8 mouse cellular contexts compared by ENCODE assay signal in the genomic region with DNA sequence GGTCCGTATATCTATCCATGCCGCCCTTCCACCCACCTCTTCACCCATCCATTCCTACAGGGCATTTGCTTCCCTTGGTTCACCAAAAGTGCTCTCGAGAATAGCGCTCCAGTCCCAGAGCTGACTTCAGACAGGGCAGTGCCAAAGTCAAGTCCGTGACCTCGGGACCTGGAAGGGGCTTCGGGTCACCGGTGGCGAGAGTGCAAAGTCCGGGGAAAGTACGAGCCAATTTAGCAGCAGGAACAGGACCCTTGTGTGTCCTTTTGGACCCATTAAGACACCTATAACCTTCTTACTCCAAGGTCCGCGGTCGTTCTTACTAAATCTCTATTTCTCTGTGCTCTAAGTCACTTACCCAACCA. TPM values are rescaled to one million over a fixed set of nuclear protein-coding genes. Genes with fewer than 3 reads are reported as not detected.
DNase-seq lines count a peak whose midpoint lies in the region; ATAC-seq and TF ChIP-seq lines count a peak whose summit lies in the region.

No protein-coding gene starts in this region.

- WGBS in forebrain, embryonic 15.5 days, result under 1% methylated on average over 14 of the region's 14 CpGs
- WGBS in small intestine, adult 2 months, result under 1% methylated on average over 14 of the region's 14 CpGs

- no peak for DNase-seq in testis, postnatal 10 days (ENCODE audit: low spot score)
- peak; percentile 83 to 86 for DNase-seq in kidney, postnatal 36 days
- DNase-seq in spleen, adult 18-20 months, result no peak
- no peak for DNase-seq in cerebellum, postnatal 36 days
- no peak for DNase-seq in cerebellum, postnatal 14 days

- H3K9ac ChIP-seq in forebrain, embryonic 15.5 days (replicated peaks), result peak overlapping the region; percentile 94

- H3K27ac ChIP-seq in testis, adult 2 months (ENCODE audit: control insufficient read depth, insufficient read depth, low read depth, low read length), result no peak overlapping the region
- H3K27ac ChIP-seq in forebrain, embryonic 15.5 days (replicated peaks), result peak overlapping the region; percentile 91
- peak overlapping the region; percentile 87 for H3K27ac ChIP-seq in small intestine, adult 2 months (ENCODE audit: insufficient read depth, low read depth, low read length)

- H3K36me3 ChIP-seq in testis, adult 2 months (ENCODE audit: control insufficient read depth, insufficient read depth, low read length), result no peaks in the 10 kb centered on the region; the same call in 1 of the 2 replicates
- H3K36me3 ChIP-seq in forebrain, embryonic 15.5 days, result peaks cover 3% of the 10 kb centered on the region; the same call in 1 of the 2 replicates
- peaks cover 17% of the 10 kb centered on the region for H3K36me3 ChIP-seq in small intestine, adult 2 months (ENCODE audit: control insufficient read depth, insufficient read depth, low read length)

- H3K27me3 ChIP-seq in testis, adult 2 months (ENCODE audit: control insufficient read depth, insufficient read depth, low read length), result no peaks in the 10 kb centered on the region
- H3K27me3 ChIP-seq in forebrain, embryonic 15.5 days, result no peaks in the 10 kb centered on the region
- H3K27me3 ChIP-seq in small intestine, adult 2 months (ENCODE audit: control insufficient read depth, insufficient read depth, low read length), result no peaks in the 10 kb centered on the region

- H3K4me1 ChIP-seq in testis, adult 2 months (ENCODE audit: control insufficient read depth, insufficient read depth, low read length), result peaks cover 23% of the 10 kb centered on the region
- peaks cover 38% of the 10 kb centered on the region for H3K4me1 ChIP-seq in forebrain, embryonic 15.5 days
- H3K4me1 ChIP-seq in small intestine, adult 2 months (ENCODE audit: control insufficient read depth, insufficient read depth, insufficient read length, low read length), result peaks cover 11% of the 10 kb centered on the region

- TF ChIP-seq POLR2A in testis, adult 2 months (IDR thresholded peaks at IDR 0.05; ENCODE audit: control insufficient read depth, low read depth, low read length), result no peak
- no peak for TF ChIP-seq POLR2A in small intestine, adult 2 months (IDR thresholded peaks at IDR 0.05; ENCODE audit: low read depth, low read length)

- ATAC-seq in forebrain, embryonic 15.5 days (replicated peaks), result no peak

- TF ChIP-seq CTCF in testis, adult 2 months (IDR thresholded peaks at IDR 0.05; ENCODE audit: control insufficient read depth, insufficient read depth, insufficient replicate concordance, low read depth, low read length), result no peak
- no peak for TF ChIP-seq CTCF in small intestine, adult 2 months (IDR thresholded peaks at IDR 0.05; ENCODE audit: extremely low read depth, insufficient read length, insufficient replicate concordance, low read depth, low read length)

- no peaks in the 10 kb centered on the region for H3K9me3 ChIP-seq in forebrain, embryonic 15.5 days

- peak overlapping the region; percentile 55 for H3K4me3 ChIP-seq in testis, adult 2 months (ENCODE audit: control insufficient read depth, low read depth, low read length)
- H3K4me3 ChIP-seq in forebrain, embryonic 15.5 days, result peak overlapping the region; percentile 92
- H3K4me3 ChIP-seq in small intestine, adult 2 months (ENCODE audit: low read depth, low read length), result peak overlapping the region; percentile 87

- peak overlapping the region; percentile 93 for H3K4me2 ChIP-seq in forebrain, embryonic 15.5 days (replicated peaks)

RNA-seq across cellular contexts. Expression of gene Hes6, which starts 0.3 kb away (rescaled TPM):
- polyA plus RNA-seq in testis, adult 2 months (2012; rRNA removed), result 5.1 and 5.6 TPM in 2 replicates
- polyA plus RNA-seq in forebrain, embryonic 15.5 days (2015; fragmentation: Nextera tagmentation; extraction: Ambion mirVana), result 260 and 267 TPM in 2 replicates
- 78.8 and 113 TPM in 2 replicates for polyA plus RNA-seq in small intestine, adult 2 months (2012; rRNA removed)

RNA-seq across cellular contexts. Expression of gene Ilkap, which starts 14.9 kb away (rescaled TPM):
- 20.0 and 20.2 TPM in 2 replicates for polyA plus RNA-seq in testis, adult 2 months (2012; rRNA removed)
- 167 and 177 TPM in 2 replicates for polyA plus RNA-seq in forebrain, embryonic 15.5 days (2015; fragmentation: Nextera tagmentation; extraction: Ambion mirVana)
- 17.9 and 34.6 TPM in 2 replicates for polyA plus RNA-seq in small intestine, adult 2 months (2012; rRNA removed)

RNA-seq across cellular contexts. Expression of gene Per2, which starts 45.6 kb away (rescaled TPM):
- polyA plus RNA-seq in testis, adult 2 months (2012; rRNA removed), result 3.4 and 4.2 TPM in 2 replicates
- polyA plus RNA-seq in forebrain, embryonic 15.5 days (2015; fragmentation: Nextera tagmentation; extraction: Ambion mirVana), result 4.5 and 5.4 TPM in 2 replicates
- 4.1 and 5.2 TPM in 2 replicates for polyA plus RNA-seq in small intestine, adult 2 months (2012; rRNA removed)

RNA-seq across cellular contexts. Expression of gene Erfe, which starts 47.3 kb away (rescaled TPM):
- polyA plus RNA-seq in testis, adult 2 months (2012; rRNA removed), result 0.90 and 1.2 TPM in 2 replicates
- 0.20 TPM in 2 replicates for polyA plus RNA-seq in forebrain, embryonic 15.5 days (2015; fragmentation: Nextera tagmentation; extraction: Ambion mirVana)
- 3.7 and 7.3 TPM in 2 replicates for polyA plus RNA-seq in small intestine, adult 2 months (2012; rRNA removed)

Comparison
In these comparisons a context has a peak if more than half of its experiments do, and no peak if none do; other contexts are left out.
1. DNase-seq: peak in kidney, postnatal 36 days (2 of 2); none in testis, postnatal 10 days (single experiment), spleen, adult 18-20 months (0 of 2), cerebellum, postnatal 36 days (0 of 2) and cerebellum, postnatal 14 days (0 of 2).
2. RNA of gene Hes6, which starts 0.3 kb away (polyA plus RNA-seq): 260 to 267 TPM in forebrain, embryonic 15.5 days and 78.8 to 113 TPM in small intestine, adult 2 months; 5.1 to 5.6 TPM in testis, adult 2 months; every median in the first group is over 10 times any median in the second.
3. Peak in every context shown above with its lines, with median percentiles within 50 percentile points of each other: H3K4me3 ChIP-seq.